Mouse (Mus musculus) embryonic facial prominence, embryonic 11.5 days (tissue): ENCODE measurements around the gene Vmn2r68. TPM values are rescaled to one million over a fixed set of nuclear protein-coding genes. Genes with fewer than 3 reads are reported as not detected.

Experiments
- ATAC-seq: fragments of 200-750 bp; cut with Nextera tagmentation; replicated peaks from 2 replicates; pipeline ENCODE4 v1.8.0; 2017; ENCODE audit warnings: low read depth; ENCODE audit not compliant: insufficient number of reproducible peaks, low FRiP score, low TSS enrichment
- DNase-seq: peaks from one replicate; pipeline ENCODE4 v3.0.0-alpha.2; 2015; ENCODE audit warnings: low spot score
- H3K27ac ChIP-seq: fragments of 300-500 bp; sonication (generic); replicated peaks from 2 replicates; pipeline ENCODE4 v1.5.1; 2014; ENCODE audit warnings: mild to moderate bottlenecking, low read depth, low read length, control low read depth
- H3K27me3 ChIP-seq: fragments of 300-500 bp; sonication (generic); 2 replicates; pipeline ENCODE4 v1.6.1; 2014; ENCODE audit warnings: mild to moderate bottlenecking, low read length, moderate library complexity, mixed read lengths; ENCODE audit not compliant: control insufficient read depth, insufficient read depth
- H3K36me3 ChIP-seq: fragments of 300-500 bp; sonication (generic); replicated peaks from 2 replicates; pipeline ENCODE4 v1.6.1; 2014; ENCODE audit warnings: low read depth, mild to moderate bottlenecking, low read length, moderate library complexity, mixed read lengths; ENCODE audit not compliant: control insufficient read depth, insufficient read depth
- H3K4me1 ChIP-seq: fragments of 300-500 bp; sonication (generic); 2 replicates; pipeline ENCODE4 v1.6.1; 2014; ENCODE audit warnings: low read length, mixed read lengths; ENCODE audit not compliant: control insufficient read depth, insufficient read depth
- H3K4me2 ChIP-seq: fragments of 300-500 bp; sonication (generic); 2 replicates; pipeline ENCODE4 v1.6.1; 2014; ENCODE audit warnings: low read depth, mild to moderate bottlenecking, control low read depth, low read length, moderate library complexity
- H3K4me3 ChIP-seq: fragments of 300-500 bp; sonication (generic); 2 replicates; pipeline ENCODE4 v1.5.1; 2014; ENCODE audit warnings: low read depth, low read length, control low read depth
- H3K9ac ChIP-seq: fragments of 300-500 bp; sonication (generic); replicated peaks from 2 replicates; pipeline ENCODE4 v1.6.1; 2014; ENCODE audit warnings: mild to moderate bottlenecking, control low read depth, low read length
- H3K9me3 ChIP-seq: fragments of 300-500 bp; sonication (generic); replicated peaks from 2 replicates; pipeline ENCODE4 v1.6.1; 2016; ENCODE audit warnings: mild to moderate bottlenecking, low read length, inconsistent platforms, mixed read lengths; ENCODE audit not compliant: control insufficient read depth
- polyA plus RNA-seq: library from polyadenylated mRNA; unstranded; fragments of >200 nt; fragmentation: Nextera tagmentation; extraction: Ambion mirVana; gene quantifications from 2 replicates; pipeline ENCODE4 v1.2.1, GENCODE M21; 2014

The Vmn2r68 gene
- polyA plus RNA-seq, result not detected in 2 replicates

DNA sequence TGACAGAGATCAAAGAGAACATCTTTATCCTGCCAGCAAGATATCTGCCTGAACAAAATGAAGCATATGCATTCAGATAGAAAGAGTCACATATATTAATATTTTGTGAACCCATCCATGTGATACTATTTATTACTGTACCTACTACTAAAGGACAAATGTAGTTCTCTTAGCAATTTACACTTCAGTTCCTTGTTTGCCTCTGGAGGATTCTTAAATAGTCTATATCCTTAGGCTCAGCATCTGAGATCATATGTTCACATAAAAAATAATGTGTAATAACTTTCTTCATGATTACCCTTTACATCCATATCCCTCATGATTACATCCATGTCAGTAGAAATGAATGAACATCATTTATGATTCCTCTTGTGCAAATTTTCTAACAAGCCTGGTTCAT lies at the start of gene Vmn2r68:
Gene Vmn2r68, minus strand, starts transcription at position 101 of the 400 bp plus-strand sequence.
- ATAC-seq, result no peak
- no peak within 1 kb of the TSS for H3K9ac ChIP-seq

More for the DNA sequence above, at the start of gene Vmn2r68:
- Histone ChIP-seq H3K4me3 (no peak within 1 kb of the TSS), H3K27me3 (no peaks in the 10 kb centered on the region), H3K36me3 (no peaks in the 10 kb centered on the region), H3K9me3 (no peaks in the 10 kb centered on the region), H3K4me2 (no peak within 1 kb of the TSS), H3K27ac (no peak within 1 kb of the TSS), H3K4me1 (no peaks in the 10 kb centered on the region)
- no peak for DNase-seq

Other genes with a start within 250 kb of the Vmn2r68 start
- gene Vmn2r66, start 225.5 kb downstream of the Vmn2r68 start, polyA plus RNA-seq, result not detected in 2 replicates
- not detected in 2 replicates for gene Vmn2r67, start 81.8 kb downstream of the Vmn2r68 start, polyA plus RNA-seq
- gene Vmn2r69, start 178.1 kb upstream of the Vmn2r68 start, polyA plus RNA-seq, result not detected in 2 replicates